ENCODE assay signal across 33 mouse cellular contexts in genomic region chr10:43291333-43291736, GRCm38 (mm10).
DNase-seq lines count a peak whose midpoint lies in the region; ATAC-seq and TF ChIP-seq lines count a peak whose summit lies in the region.
"Had no signal": no experiment of that assay in that cellular context is flagged by ENCODE, and none has a peak within 500 bp of the region (broad histone marks: within the 10 kb centered on the region; RNA-seq: fewer than 3 reads in every experiment).

No protein-coding gene starts in this region.

- 86% methylated on average over 2 of the region's 2 CpGs for WGBS in intestine, embryonic 15.5 days
- WGBS in liver, embryonic 12.5 days (ENCODE audit: insufficient replicate concordance), result 52% methylated on average over 2 of the region's 2 CpGs
- 62% methylated on average over 2 of the region's 2 CpGs for WGBS in liver, postnatal 0 days (ENCODE audit: insufficient replicate concordance)
- WGBS in hindbrain, embryonic 10.5 days, result 87% methylated on average over 2 of the region's 2 CpGs

- DNase-seq in MEL-GATA-1-ER (ENCODE audit: extremely low read depth, low read depth), result peak; percentile 11
- no peak for DNase-seq in liver, postnatal 0 days
- DNase-seq in right cerebral cortex, adult 18-20 months, result no peak
- DNase-seq in hindbrain, embryonic 10.5 days (ENCODE audit: low spot score), result no peak
- no peak for DNase-seq in gastrocnemius, adult 18-20 months (ENCODE audit: low spot score)
- DNase-seq in thymus, postnatal 10 days (ENCODE audit: low spot score in 2 of 2), result no peak
- DNase-seq: adrenal gland, adult 2 months; adrenal gland, postnatal 36 days; cerebellum, adult 9-10 months; cerebellum, postnatal 36 days; gastrocnemius, postnatal 10 days; kidney, adult 8-10 months; kidney, postnatal 4 days; lung, postnatal 36 days; midbrain, embryonic 14.5 days; retina, postnatal 1 day; right cerebral cortex, postnatal 25 days; thymus, adult 18-20 months; thymus, postnatal 4 days had no signal

- H3K9me3 ChIP-seq in intestine, embryonic 15.5 days, result no peaks in the 10 kb centered on the region
- no peaks in the 10 kb centered on the region for H3K9me3 ChIP-seq in liver, embryonic 12.5 days (replicated peaks)
- H3K9me3 ChIP-seq in liver, postnatal 0 days (ENCODE audit: low read length), result no peaks in the 10 kb centered on the region
- H3K9me3 ChIP-seq in hindbrain, embryonic 10.5 days, result no peaks in the 10 kb centered on the region
- H3K9me3 ChIP-seq: embryonic facial prominence, embryonic 13.5 days; forebrain, embryonic 10.5 days; heart, embryonic 10.5 days; heart, embryonic 15.5 days; hindbrain, embryonic 15.5 days; limb, embryonic 10.5 days; limb, embryonic 15.5 days; lung, embryonic 15.5 days; neural tube, embryonic 15.5 days had no signal

- peak; percentile 71; the same call in 1 of the 2 replicates for ATAC-seq in intestine, embryonic 15.5 days
- peak; percentile 86 for ATAC-seq in liver, embryonic 12.5 days
- peak; percentile 78 for ATAC-seq in liver, postnatal 0 days
- ATAC-seq: forebrain, embryonic 16.5 days; inflammation-experienced regulatory T-cells, adult 6 months had no signal

- H3K4me2 ChIP-seq in intestine, embryonic 15.5 days (replicated peaks), result no peak overlapping the region
- H3K4me2 ChIP-seq in liver, embryonic 12.5 days, result peak overlapping the region; percentile 53
- H3K4me2 ChIP-seq in liver, postnatal 0 days (ENCODE audit: low read depth, low read length), result no peak overlapping the region
- H3K4me2 ChIP-seq: embryonic facial prominence, embryonic 13.5 days; heart, embryonic 15.5 days; hindbrain, embryonic 15.5 days; limb, embryonic 15.5 days; lung, embryonic 15.5 days; neural tube, embryonic 15.5 days had no signal

- no peak for TF ChIP-seq CTCF in liver, postnatal 0 days (IDR thresholded peaks at IDR 0.05; ENCODE audit: low read depth)

- H3K36me3 ChIP-seq in intestine, embryonic 15.5 days, result no peaks in the 10 kb centered on the region
- no peaks in the 10 kb centered on the region for H3K36me3 ChIP-seq in liver, embryonic 12.5 days
- no peaks in the 10 kb centered on the region for H3K36me3 ChIP-seq in liver, postnatal 0 days (replicated peaks; ENCODE audit: insufficient read depth, low read length)
- H3K36me3 ChIP-seq in hindbrain, embryonic 10.5 days, result no peaks in the 10 kb centered on the region
- H3K36me3 ChIP-seq: embryonic facial prominence, embryonic 13.5 days; forebrain, embryonic 10.5 days; heart, embryonic 10.5 days; heart, embryonic 15.5 days; hindbrain, embryonic 15.5 days; limb, embryonic 10.5 days; limb, embryonic 15.5 days; lung, embryonic 15.5 days; neural tube, embryonic 15.5 days had no signal

- H3K27me3 ChIP-seq in intestine, embryonic 15.5 days (replicated peaks), result no peaks in the 10 kb centered on the region
- no peaks in the 10 kb centered on the region for H3K27me3 ChIP-seq in liver, embryonic 12.5 days (replicated peaks)
- no peaks in the 10 kb centered on the region for H3K27me3 ChIP-seq in liver, postnatal 0 days (ENCODE audit: insufficient read depth, low read length)
- H3K27me3 ChIP-seq in hindbrain, embryonic 10.5 days (ENCODE audit: insufficient read depth, poor library complexity, severe bottlenecking), result no peaks in the 10 kb centered on the region
- H3K27me3 ChIP-seq: embryonic facial prominence, embryonic 13.5 days; heart, embryonic 15.5 days; hindbrain, embryonic 15.5 days; limb, embryonic 15.5 days; lung, embryonic 15.5 days; neural tube, embryonic 15.5 days had no signal

- no peak overlapping the region for H3K9ac ChIP-seq in intestine, embryonic 15.5 days
- H3K9ac ChIP-seq in liver, embryonic 12.5 days, result peak overlapping the region; percentile 49; the same call in 1 of the 2 replicates
- H3K9ac ChIP-seq in liver, postnatal 0 days (replicated peaks), result no peak overlapping the region
- H3K9ac ChIP-seq: embryonic facial prominence, embryonic 13.5 days; heart, embryonic 15.5 days; hindbrain, embryonic 15.5 days; limb, embryonic 15.5 days; lung, embryonic 15.5 days; neural tube, embryonic 15.5 days had no signal

- H3K27ac ChIP-seq in intestine, embryonic 15.5 days, result no peak overlapping the region
- H3K27ac ChIP-seq in liver, embryonic 12.5 days, result peak overlapping the region; percentile 84
- H3K27ac ChIP-seq in liver, postnatal 0 days (ENCODE audit: low read depth), result peak overlapping the region; percentile 58
- no peak overlapping the region for H3K27ac ChIP-seq in hindbrain, embryonic 10.5 days
- H3K27ac ChIP-seq: embryonic facial prominence, embryonic 13.5 days; forebrain, embryonic 10.5 days; heart, embryonic 10.5 days; heart, embryonic 15.5 days; hindbrain, embryonic 15.5 days; kidney, postnatal 0 days; limb, embryonic 10.5 days; limb, embryonic 15.5 days; lung, embryonic 15.5 days; neural tube, embryonic 15.5 days had no signal

- H3K4me1 ChIP-seq in intestine, embryonic 15.5 days (replicated peaks), result no peaks in the 10 kb centered on the region
- H3K4me1 ChIP-seq in liver, embryonic 12.5 days, result peaks cover 61% of the 10 kb centered on the region
- peaks cover 19% of the 10 kb centered on the region for H3K4me1 ChIP-seq in liver, postnatal 0 days (ENCODE audit: insufficient read depth)
- no peaks in the 10 kb centered on the region; the same call in 1 of the 2 replicates for H3K4me1 ChIP-seq in hindbrain, embryonic 10.5 days (replicated peaks)
- H3K4me1 ChIP-seq: embryonic facial prominence, embryonic 13.5 days; forebrain, embryonic 10.5 days; limb, embryonic 15.5 days; lung, embryonic 15.5 days had no signal

- H3K4me3 ChIP-seq in intestine, embryonic 15.5 days (replicated peaks), result no peak overlapping the region
- no peak overlapping the region for H3K4me3 ChIP-seq in liver, embryonic 12.5 days
- no peak overlapping the region for H3K4me3 ChIP-seq in liver, postnatal 0 days (ENCODE audit: low read depth, low read length)
- no peak overlapping the region for H3K4me3 ChIP-seq in hindbrain, embryonic 10.5 days
- H3K4me3 ChIP-seq: embryonic facial prominence, embryonic 13.5 days; forebrain, embryonic 10.5 days; heart, embryonic 10.5 days; heart, embryonic 15.5 days; hindbrain, embryonic 15.5 days; limb, embryonic 10.5 days; limb, embryonic 15.5 days; lung, embryonic 15.5 days; neural tube, embryonic 15.5 days had no signal

- no peak for TF ChIP-seq EP300 in liver, postnatal 0 days (IDR thresholded peaks at IDR 0.05; ENCODE audit: low read depth)

Comparison
In these comparisons a context has a peak if more than half of its experiments do, and no peak if none do; other contexts are left out.
1. H3K27ac ChIP-seq: peak in liver, embryonic 12.5 days (single experiment) and liver, postnatal 0 days (single experiment); none in intestine, embryonic 15.5 days (single experiment) and hindbrain, embryonic 10.5 days (single experiment).
2. Peak in every context shown above with its lines, with median percentiles within 50 percentile points of each other: ATAC-seq.